Mouse (Mus musculus) heart, postnatal 4 days (tissue): Measurements from ENCODE around the gene Fance. TPM values are rescaled to one million over a fixed set of nuclear protein-coding genes. Genes with fewer than 3 reads are reported as not detected.
"Not testable (repeated sequence)": the region's sequence is repeated elsewhere in the genome, so short reads cannot be mapped to it uniquely, and the experiment has no call there.

Experiments
- DNase-seq: peaks from one replicate; pipeline ENCODE4 v3.0.0; 2021
- total RNA-seq, 2 experiments: library from RNA; stranded (reverse); gene quantifications; 2 replicates each; pipeline ENCODE4 v1.2.3; 2021

Gene Fance
- total RNA-seq, 2 experiments from 2014 or later: 18.7 to 19.4 TPM

DNA sequence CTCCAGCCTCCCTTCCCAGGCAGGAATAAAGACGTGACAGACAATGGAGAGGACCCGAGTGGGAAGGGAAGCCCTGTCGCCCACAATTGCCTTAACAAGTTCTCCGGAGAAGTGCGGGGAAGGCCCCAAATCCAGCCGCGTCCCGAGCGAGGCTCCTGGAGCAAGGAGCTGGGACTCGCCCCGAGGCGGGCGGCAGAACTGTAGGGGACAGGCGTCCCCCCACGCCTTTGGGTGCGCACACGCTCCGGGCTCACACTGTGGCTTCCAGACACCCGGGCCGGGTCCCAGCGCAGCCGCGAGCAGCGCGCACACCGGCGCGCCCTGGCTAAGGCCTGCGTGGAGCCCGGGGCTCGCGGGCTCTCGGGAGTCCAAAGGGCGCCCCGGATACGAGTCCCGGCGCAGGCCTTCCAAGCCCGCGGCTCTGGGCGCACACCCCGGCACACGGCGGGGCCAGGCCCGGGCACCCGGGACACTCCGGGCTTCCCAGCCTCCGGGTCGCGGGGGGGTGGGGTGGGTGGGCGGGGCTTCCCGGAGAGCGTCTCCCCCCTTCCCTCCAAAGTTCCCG lies 36.7 kb downstream of the Fance start:
- DNase-seq: peak; percentile 50

DNA sequence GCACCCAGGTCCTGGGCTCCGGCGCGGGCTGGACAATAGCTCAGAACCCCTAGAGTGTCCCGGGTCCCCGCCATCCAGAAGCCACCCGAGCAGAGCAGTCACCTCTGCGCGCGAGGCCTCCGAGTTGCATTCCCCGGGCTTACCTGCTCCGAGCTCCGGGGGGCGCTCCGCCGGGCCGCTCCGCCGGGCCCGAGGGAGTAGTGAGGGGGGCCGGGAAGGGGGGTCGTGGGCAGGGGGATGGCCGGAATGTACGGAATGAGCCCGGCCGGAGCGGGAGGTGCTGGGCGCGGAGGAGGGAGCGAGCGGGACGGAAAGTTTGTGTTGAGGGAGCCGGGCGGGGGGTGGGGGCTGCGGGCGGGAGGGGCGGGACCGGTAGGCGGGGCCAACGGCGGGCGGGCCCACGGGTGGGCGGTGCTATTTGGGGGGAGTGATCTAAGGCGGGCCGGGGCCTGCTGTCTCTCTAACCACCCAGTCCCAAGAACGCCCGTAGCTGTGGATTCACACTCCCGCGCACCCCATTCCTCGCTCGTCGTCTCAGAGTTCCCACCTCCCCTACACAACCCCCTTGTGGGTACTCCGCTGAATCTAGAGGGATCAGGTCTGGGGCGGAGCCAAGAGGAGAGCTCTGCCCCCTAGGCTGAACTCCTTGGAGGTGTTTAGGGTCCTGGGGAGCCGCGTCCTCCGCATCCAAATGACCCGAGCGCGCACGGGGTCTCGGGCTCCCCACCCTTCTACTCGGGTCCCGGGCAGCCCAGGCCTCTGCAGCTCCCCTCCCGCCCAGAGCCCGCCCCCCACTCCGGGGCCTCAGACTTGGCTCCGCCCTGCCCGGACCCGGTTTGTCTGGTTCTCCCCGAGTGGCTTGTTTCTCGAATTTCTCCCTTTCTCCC lies 37.4 kb downstream of the Fance start, which contains the start of gene Tead3:
Gene Tead3, minus strand, starts transcription at position 352 of the 887 bp plus-strand sequence.
- DNase-seq: peak; percentile 88

- peak; percentile 28 for DNase-seq
These were observed 38.1 kb downstream of the Fance start for GRCm38 (mm10) chr17:28351353-28351890.

- no peak for DNase-seq
These were observed 38.7 kb downstream of the Fance start for GRCm38 (mm10) chr17:28352018-28352417.

GRCm38 (mm10) chr17:28355871-28356270 lies 42.6 kb downstream of the Fance start:
- DNase-seq: peak; percentile 52

GRCm38 (mm10) chr17:28358576-28359261 lies 45.4 kb downstream of the Fance start:
- not testable (repeated sequence) for DNase-seq

GRCm38 (mm10) chr17:28360531-28361277 lies 47.4 kb downstream of the Fance start:
- DNase-seq: no peak

- DNase-seq: no peak
These were observed 48.8 kb downstream of the Fance start for GRCm38 (mm10) chr17:28361921-28362652.

DNA sequence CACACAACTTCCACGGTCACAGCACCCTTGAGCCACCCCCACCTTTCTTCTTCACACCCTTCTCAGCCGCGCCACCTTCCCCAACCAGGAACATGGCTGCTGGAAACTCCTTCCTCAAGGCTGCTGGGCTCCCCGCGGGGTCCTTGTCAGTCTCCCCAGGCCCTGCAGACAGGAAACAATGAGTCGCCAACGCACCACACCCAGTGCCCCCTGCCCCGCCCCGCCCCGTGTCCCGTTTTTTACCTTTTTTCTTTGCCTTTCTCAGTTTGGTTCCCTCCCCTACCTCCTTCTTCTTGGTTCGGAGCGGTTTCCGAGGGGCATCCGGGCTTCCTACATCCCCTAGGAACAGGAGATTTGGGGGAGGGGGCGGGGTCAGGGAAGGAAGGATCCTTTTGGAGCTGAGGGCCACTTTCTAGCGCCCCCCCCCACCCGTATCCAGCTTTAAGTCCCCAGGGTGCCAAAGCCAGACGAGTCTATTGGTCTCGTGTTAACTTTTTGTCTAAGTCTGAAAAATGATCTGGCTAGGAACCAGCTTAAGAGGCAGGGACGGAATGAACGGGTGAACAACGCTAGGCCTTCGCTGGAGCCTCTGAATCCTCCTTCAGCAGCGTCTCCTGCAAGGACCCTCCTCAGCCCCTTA lies 49.5 kb downstream of the Fance start:
- DNase-seq: no peak

DNA sequence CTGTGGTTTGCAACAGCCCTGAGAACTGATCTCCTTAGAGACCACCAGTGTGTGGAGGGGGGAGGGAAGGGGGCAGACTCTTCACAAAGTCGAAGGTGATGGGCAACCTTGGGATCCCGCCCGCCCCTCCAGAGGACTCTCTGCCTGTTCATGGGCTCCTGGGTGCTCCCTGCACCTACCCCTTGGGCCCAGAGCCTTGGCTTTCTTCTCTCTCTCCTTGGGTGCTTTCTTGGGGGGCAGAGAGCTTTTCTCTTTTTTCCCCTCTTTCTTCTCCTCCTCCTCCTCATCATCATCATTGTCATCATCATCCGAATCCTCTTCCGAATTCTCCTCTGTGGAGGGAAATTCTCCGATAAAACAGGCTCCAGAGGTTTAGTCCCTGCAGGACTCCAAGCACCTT lies 50.2 kb downstream of the Fance start:
- no peak for DNase-seq

GRCm38 (mm10) chr17:28365122-28365521 lies 51.8 kb downstream of the Fance start, which contains the start of gene Tulp1:
TSS of gene Tulp1 (minus strand) at chr17:28365222.
- no peak for DNase-seq

DNA sequence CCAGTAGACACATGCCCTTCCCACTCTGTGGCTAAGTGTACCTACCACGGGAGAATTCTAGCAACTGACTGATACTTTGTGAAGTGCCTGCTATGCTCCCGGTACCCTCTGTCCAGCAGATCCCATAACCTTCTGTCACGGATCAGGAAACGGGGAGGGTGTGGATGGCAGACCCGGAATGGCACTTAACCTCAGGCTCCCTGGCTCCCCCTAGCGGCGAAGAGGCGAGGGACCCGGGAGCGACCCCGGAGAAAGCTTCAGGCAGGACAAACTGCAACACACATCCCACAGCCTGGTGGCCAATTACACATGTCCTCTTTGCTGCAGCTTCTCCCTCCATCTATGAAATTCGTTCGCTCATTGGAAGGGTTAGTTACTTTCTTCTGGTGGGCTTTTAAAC lies 55.1 kb downstream of the Fance start:
- DNase-seq: peak; percentile 91

DNA sequence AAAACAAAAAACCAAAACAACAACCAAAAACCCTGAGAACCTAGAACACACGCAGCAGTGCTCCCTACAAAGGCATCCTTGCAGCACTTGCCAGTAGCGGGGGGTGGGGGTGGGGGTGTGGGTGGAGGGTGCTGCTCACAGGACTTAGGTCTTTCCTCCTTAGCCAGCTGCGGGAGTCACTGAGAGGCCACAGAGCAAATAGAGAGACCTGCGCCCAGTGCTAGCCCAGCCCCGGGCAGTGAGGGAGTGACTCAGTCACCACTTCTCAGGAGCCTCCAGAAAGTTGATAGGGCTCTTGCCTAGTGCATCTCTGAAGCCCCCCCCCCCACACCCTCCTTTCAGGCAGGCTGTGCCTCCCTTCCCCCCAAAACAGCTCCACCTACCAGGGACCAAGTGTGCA lies 55.7 kb downstream of the Fance start:
- DNase-seq: no peak

- no peak for DNase-seq
These were observed 58.0 kb downstream of the Fance start for GRCm38 (mm10) chr17:28371286-28371685.

- DNase-seq: no peak
These were observed 58.6 kb downstream of the Fance start for GRCm38 (mm10) chr17:28371941-28372340.

GRCm38 (mm10) chr17:28373821-28374220 lies 60.5 kb downstream of the Fance start:
- peak; percentile 67 for DNase-seq

DNA sequence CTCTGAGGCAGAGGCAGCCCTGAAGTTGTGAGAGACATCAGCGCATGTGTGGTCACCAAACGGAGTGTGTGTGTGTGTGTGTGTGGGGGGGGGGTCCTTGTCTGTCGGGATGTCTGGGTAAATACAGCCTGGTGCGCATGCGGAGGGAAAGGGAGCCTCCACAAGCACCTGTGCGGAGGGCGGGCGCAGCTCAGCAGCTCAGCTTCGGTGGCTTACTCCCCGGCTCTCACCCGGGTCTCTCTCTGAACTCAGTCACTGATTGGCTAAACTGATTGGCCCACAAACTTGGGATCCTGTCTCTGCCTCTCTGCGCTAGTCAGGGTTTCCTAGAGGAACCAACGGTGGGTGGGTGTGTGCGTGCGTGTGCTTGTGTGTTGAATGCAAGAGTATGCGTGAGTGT lies 61.2 kb downstream of the Fance start:
- no peak for DNase-seq

DNA sequence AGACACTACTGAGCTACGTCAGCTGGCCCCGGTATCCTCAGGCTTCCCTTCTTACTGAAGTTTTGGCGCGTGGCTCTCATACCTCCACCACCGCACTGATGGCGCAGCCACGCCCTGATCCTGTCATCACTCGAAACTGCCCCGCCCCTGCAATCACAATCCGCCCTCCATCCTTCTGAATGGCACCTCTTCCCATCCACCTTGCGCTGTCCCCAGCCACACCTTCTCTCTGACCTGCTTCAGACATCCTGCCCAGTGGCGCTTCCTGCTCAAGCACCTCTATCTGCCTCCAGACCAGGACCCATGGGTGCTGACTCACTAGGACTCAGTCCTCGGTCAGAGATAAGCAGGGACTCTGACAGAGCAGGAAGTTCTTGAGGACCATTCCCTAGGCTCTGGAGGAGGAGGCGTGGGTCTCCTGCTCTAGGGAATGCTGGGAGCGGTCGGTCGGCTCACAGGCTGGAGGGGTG lies 62.3 kb downstream of the Fance start:
- no peak for DNase-seq
